Mouse (Mus musculus) neural tube, embryonic 11.5 days (tissue): ENCODE data around the gene Foxc2. TPM values are rescaled to one million over a fixed set of nuclear protein-coding genes. Genes with fewer than 3 reads are reported as not detected.
"Not testable (repeated sequence)": the region's sequence is repeated elsewhere in the genome, so short reads cannot be mapped to it uniquely, and the experiment has no call there.

Experiments
- ATAC-seq: fragments of 200-750 bp; cut with Nextera tagmentation; 2 replicates; pipeline ENCODE4 v1.8.0; 2017; ENCODE audit warnings: moderate number of reproducible peaks, mild to moderate bottlenecking, moderate TSS enrichment, moderate library complexity; ENCODE audit not compliant: insufficient read depth, low FRiP score, low TSS enrichment
- DNase-seq: peaks from one replicate; pipeline ENCODE4 v3.0.0-alpha.2; 2015; ENCODE audit warnings: low spot score
- H3K27ac ChIP-seq: fragments of 300-500 bp; sonication (generic); 2 replicates; pipeline ENCODE4 v1.5.1; 2014; ENCODE audit warnings: low read depth, mild to moderate bottlenecking, low read length
- H3K27me3 ChIP-seq: fragments of 300-500 bp; sonication (generic); 2 replicates; pipeline ENCODE4 v1.6.1; 2014; ENCODE audit warnings: mild to moderate bottlenecking, low read length, mixed read lengths; ENCODE audit not compliant: control insufficient read depth, insufficient read depth
- H3K36me3 ChIP-seq: fragments of 300-500 bp; sonication (generic); 2 replicates; pipeline ENCODE4 v1.6.1; 2014; ENCODE audit warnings: mild to moderate bottlenecking, low read length, moderate library complexity, mixed read lengths; ENCODE audit not compliant: control insufficient read depth, insufficient read depth
- H3K4me1 ChIP-seq: fragments of 300-500 bp; sonication (generic); 2 replicates; pipeline ENCODE4 v1.6.1; 2014; ENCODE audit warnings: low read length, mixed read lengths; ENCODE audit not compliant: control insufficient read depth, insufficient read depth
- H3K4me2 ChIP-seq: fragments of 300-500 bp; sonication (generic); 2 replicates; pipeline ENCODE4 v1.6.1; 2014; ENCODE audit warnings: low read depth, mild to moderate bottlenecking, moderate library complexity
- H3K4me3 ChIP-seq: fragments of 300-500 bp; sonication (generic); 2 replicates; pipeline ENCODE4 v1.5.1; 2014; ENCODE audit warnings: low read depth, low read length
- H3K9ac ChIP-seq: fragments of 300-500 bp; sonication (generic); 2 replicates; pipeline ENCODE4 v1.6.1; 2014; ENCODE audit warnings: mild to moderate bottlenecking, low read length
- H3K9me3 ChIP-seq: fragments of 300-500 bp; sonication (generic); 2 replicates; pipeline ENCODE4 v1.6.1; 2016; ENCODE audit warnings: low read length; ENCODE audit not compliant: control insufficient read depth
- WGBS: fragments of 180-500 bp; shearing (Covaris S2); extraction: QIAGEN DNeasy Blood & Tissue Kit; methylation state at CpG from one replicate; pipeline ENCODE4 v1.1.7; 2014; 5-methylcytosine and 5-hydroxymethylcytosine counted together
- polyA plus RNA-seq: library from polyadenylated mRNA; unstranded; fragments of >200 nt; fragmentation: Nextera tagmentation; extraction: Ambion mirVana; gene quantifications from 2 replicates; pipeline ENCODE4 v1.2.1, GENCODE M21; 2014

Gene Foxc2
- polyA plus RNA-seq, 1 experiment from 2014 or later = 15.5 TPM

GRCm38 (mm10) chr8:121145457-121146134 lies 29.6 kb downstream of the Foxc2 start:
- not testable (repeated sequence) for ATAC-seq, H3K9me3 ChIP-seq, H3K4me2 ChIP-seq, H3K4me3 ChIP-seq, H3K4me1 ChIP-seq, H3K36me3 ChIP-seq, H3K27ac ChIP-seq, DNase-seq, H3K27me3 ChIP-seq, H3K9ac ChIP-seq
- WGBS = 80% methylated on average over 4 of the region's 6 CpGs

- Histone ChIP-seq H3K36me3 (no peaks in the 10 kb centered on the region), H3K27ac (no peak overlapping the region), H3K4me1 (no peaks in the 10 kb centered on the region), H3K4me2 (no peak overlapping the region), H3K9me3 (no peaks in the 10 kb centered on the region), H3K4me3 (no peak overlapping the region), H3K9ac (no peak overlapping the region), H3K27me3 (no peaks in the 10 kb centered on the region)
- no peak for ATAC-seq
- WGBS = 15% methylated on average over 8 of the region's 8 CpGs
- DNase-seq = no peak
Measured at GRCm38 (mm10) chr8:121148573-121149083, 32.7 kb downstream of the Foxc2 start.

GRCm38 (mm10) chr8:121152394-121152793 lies 36.4 kb downstream of the Foxc2 start:
- Histone ChIP-seq H3K4me2 (no peak overlapping the region), H3K27me3 (no peaks in the 10 kb centered on the region), H3K36me3 (no peaks in the 10 kb centered on the region), H3K9me3 (no peaks in the 10 kb centered on the region), H3K9ac (no peak overlapping the region), H3K4me1 (no peaks in the 10 kb centered on the region), H3K27ac (no peak overlapping the region), H3K4me3 (no peak overlapping the region)
- ATAC-seq (no peak), DNase-seq (no peak)
- 73% methylated on average over 12 of the region's 12 CpGs for WGBS

DNA sequence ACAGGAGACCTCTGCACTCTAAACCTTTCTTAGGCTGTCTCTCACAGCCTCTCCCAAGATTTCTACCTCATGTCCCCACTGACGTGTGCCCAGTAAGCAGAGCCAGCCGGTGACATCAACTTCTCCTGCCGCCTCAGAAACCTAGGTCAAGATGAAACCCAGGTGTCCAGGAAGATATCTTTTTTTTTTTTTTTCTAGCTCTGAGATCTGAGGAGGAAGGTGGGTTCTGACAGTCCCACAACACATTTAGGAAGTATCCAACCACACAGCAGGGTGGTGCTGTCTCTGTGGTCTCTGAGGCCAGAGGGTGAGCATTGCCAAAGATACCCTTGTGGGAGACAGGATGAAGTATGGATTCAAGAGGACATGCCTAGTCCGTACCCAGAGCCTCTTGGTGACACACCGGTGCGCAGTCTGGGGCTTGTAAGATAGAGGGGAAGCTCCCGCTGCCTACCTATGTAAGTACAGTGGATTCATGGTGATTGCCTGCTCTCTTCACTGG lies 41.1 kb downstream of the Foxc2 start:
- 92% methylated on average over 7 of the region's 7 CpGs for WGBS
- no peaks in the 10 kb centered on the region for H3K9me3 ChIP-seq

DNA sequence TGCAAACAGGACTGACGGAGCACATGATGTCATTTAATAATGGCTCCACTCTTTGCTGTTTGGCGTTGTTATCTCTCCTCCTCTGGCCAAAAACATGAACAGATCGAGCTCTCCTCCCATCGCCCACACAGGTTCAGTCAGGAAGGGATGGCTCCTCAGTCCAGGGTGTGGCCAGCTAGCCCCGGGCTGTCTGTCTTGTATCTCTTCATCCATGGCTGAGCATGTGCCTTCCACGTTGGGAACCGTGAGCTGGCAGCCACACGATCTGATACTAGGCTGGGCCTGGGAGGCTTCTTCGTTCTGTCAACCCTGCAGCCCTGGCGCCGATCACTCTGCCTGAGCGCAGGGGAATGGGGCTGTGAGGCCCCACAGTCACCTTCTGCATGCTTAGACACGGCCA lies 42.8 kb downstream of the Foxc2 start:
- H3K27ac ChIP-seq = no peak overlapping the region

More for the DNA sequence above, 41.1 kb downstream of the Foxc2 start:
- no peaks in the 10 kb centered on the region for H3K27me3 ChIP-seq
- no peak for DNase-seq
- H3K27ac ChIP-seq = no peak overlapping the region
- H3K4me2 ChIP-seq = no peak overlapping the region
- no peaks in the 10 kb centered on the region for H3K36me3 ChIP-seq
- no peak overlapping the region for H3K4me3 ChIP-seq
- no peaks in the 10 kb centered on the region for H3K4me1 ChIP-seq
- no peak for ATAC-seq
- H3K9ac ChIP-seq = no peak overlapping the region

DNA sequence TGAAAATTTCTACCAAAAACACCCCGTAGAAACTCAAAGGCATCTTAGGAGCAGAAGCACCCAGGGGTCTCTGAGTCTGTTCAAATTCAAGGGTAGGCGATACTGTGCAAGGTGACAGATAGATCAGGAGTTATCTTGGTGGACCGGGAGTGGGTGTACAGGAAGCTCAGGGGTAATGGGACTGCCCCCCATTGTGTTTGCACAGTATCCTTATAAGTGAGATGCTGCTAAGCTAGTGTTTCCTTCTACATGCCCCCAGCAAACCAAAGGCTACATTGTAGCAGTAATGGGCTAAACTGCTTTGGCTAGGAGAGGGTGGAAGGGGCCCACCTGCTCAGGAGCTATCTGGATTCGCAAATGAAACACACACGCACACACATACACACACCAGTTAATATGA lies 45.5 kb downstream of the Foxc2 start:
- Histone ChIP-seq H3K27me3 (no peaks in the 10 kb centered on the region), H3K4me3 (no peak overlapping the region), H3K9me3 (no peaks in the 10 kb centered on the region), H3K27ac (no peak overlapping the region), H3K4me1 (0 out of 2 replicates have a peak, but pooled peaks cover 2% of the 10 kb centered on the region), H3K9ac (no peak overlapping the region), H3K36me3 (no peaks in the 10 kb centered on the region), H3K4me2 (no peak overlapping the region)
- 92% methylated on average over 5 of the region's 5 CpGs for whole genome bisulfite sequencing
- DNase-seq = no peak
- no peak for ATAC-seq

More for the DNA sequence above, 42.8 kb downstream of the Foxc2 start:
- no peaks in the 10 kb centered on the region for H3K9me3 ChIP-seq
- DNase-seq (no peak), ATAC-seq (no peak)
- H3K27me3 ChIP-seq = no peaks in the 10 kb centered on the region
- no peak overlapping the region for H3K4me3 ChIP-seq
- no peak overlapping the region for H3K9ac ChIP-seq
- WGBS = 86% methylated on average over 13 of the region's 13 CpGs
- H3K4me2 ChIP-seq = no peak overlapping the region
- H3K36me3 ChIP-seq = no peaks in the 10 kb centered on the region
- no peaks in the 10 kb centered on the region for H3K4me1 ChIP-seq

DNA sequence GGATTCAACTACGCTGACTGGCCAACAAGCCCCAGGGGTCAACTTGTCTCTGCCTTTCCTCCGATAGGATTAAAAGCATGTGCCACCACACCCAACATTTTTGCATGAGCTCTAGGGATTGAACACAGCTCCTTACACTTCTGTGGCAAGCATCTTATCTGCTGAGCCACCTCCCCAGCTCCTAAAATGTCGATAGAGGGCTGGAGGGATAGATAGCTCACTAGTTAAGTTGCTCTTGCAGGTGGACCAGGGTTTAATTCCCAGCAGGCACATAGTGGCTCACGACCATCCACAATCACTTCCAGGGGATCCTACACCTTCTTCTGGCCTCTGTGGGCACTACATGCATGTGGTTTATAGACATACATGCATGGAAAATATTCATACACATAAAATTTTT lies 46.4 kb downstream of the Foxc2 start:
- no peak overlapping the region for H3K4me3 ChIP-seq
- H3K27ac ChIP-seq = no peak overlapping the region
- DNase-seq = no peak
- 0 out of 2 replicates have a peak, but pooled peaks cover 2% of the 10 kb centered on the region for H3K4me1 ChIP-seq
- H3K9me3 ChIP-seq = no peaks in the 10 kb centered on the region
- 83% methylated on average over 4 of the region's 4 CpGs for WGBS
- no peak overlapping the region for H3K9ac ChIP-seq
- ATAC-seq = no peak
- H3K4me2 ChIP-seq = no peak overlapping the region
- no peaks in the 10 kb centered on the region for H3K27me3 ChIP-seq
- no peaks in the 10 kb centered on the region for H3K36me3 ChIP-seq

- Histone ChIP-seq H3K9me3 (no peaks in the 10 kb centered on the region), H3K27me3 (no peaks in the 10 kb centered on the region), H3K9ac (no peak overlapping the region), H3K4me3 (no peak overlapping the region), H3K4me1 (0 out of 2 replicates have a peak, but pooled peaks cover 2% of the 10 kb centered on the region), H3K4me2 (no peak overlapping the region), H3K27ac (no peak overlapping the region), H3K36me3 (no peaks in the 10 kb centered on the region)
- ATAC-seq = no peak
- DNase-seq = no peak
- WGBS = 77% methylated on average over 11 of the region's 11 CpGs
Measured at GRCm38 (mm10) chr8:121162906-121163695, 47.1 kb downstream of the Foxc2 start.
